Mouse (Mus musculus) embryonic facial prominence, embryonic 12.5 days (tissue): ENCODE measurements at regions not wholly inside any gene's neighbourhood (a gene's known extent, or its start where the extent isn't known, plus 50 kb on each side); places are given as distances from the start of the nearest gene placed in this dataset.

Source experiments
- ATAC-seq: fragments of 200-750 bp; cut with Nextera tagmentation; 2 replicates; pipeline ENCODE4 v1.8.0; 2017; ENCODE audit not compliant: insufficient number of reproducible peaks, insufficient read depth, low FRiP score, low TSS enrichment
- H3K27ac ChIP-seq: fragments of 300-500 bp; sonication (generic); 2 replicates; pipeline ENCODE4 v1.5.1; 2016; ENCODE audit warnings: mild to moderate bottlenecking
- H3K27me3 ChIP-seq: fragments of 300-500 bp; sonication (generic); 2 replicates; pipeline ENCODE4 v1.6.1; 2016; ENCODE audit warnings: mild to moderate bottlenecking, moderate library complexity
- H3K36me3 ChIP-seq: fragments of 300-500 bp; sonication (generic); 2 replicates; pipeline ENCODE4 v1.6.1; 2016; ENCODE audit warnings: mild to moderate bottlenecking
- H3K4me1 ChIP-seq: fragments of 300-500 bp; sonication (generic); 2 replicates; pipeline ENCODE4 v1.6.1; 2016
- H3K4me2 ChIP-seq: fragments of 300-500 bp; sonication (generic); replicated peaks from 2 replicates; pipeline ENCODE4 v1.6.1; 2016; ENCODE audit warnings: mild to moderate bottlenecking, moderate library complexity
- H3K4me3 ChIP-seq: fragments of 300-500 bp; sonication (generic); 2 replicates; pipeline ENCODE4 v1.5.1; 2016; ENCODE audit warnings: mild to moderate bottlenecking
- H3K9ac ChIP-seq: fragments of 300-500 bp; sonication (generic); 2 replicates; pipeline ENCODE4 v1.6.1; 2016; ENCODE audit warnings: mild to moderate bottlenecking, moderate library complexity
- H3K9me3 ChIP-seq: fragments of 300-500 bp; sonication (generic); 2 replicates; pipeline ENCODE4 v1.6.1; 2016; ENCODE audit warnings: mild to moderate bottlenecking, moderate library complexity
- WGBS: fragments of 180-500 bp; shearing (Covaris S2); methylation state at CpG from one replicate; pipeline ENCODE4 v1.1.7; 2016; 5-methylcytosine and 5-hydroxymethylcytosine counted together

GRCm38 (mm10) chr14:62187360-62187759 is 105.0 kb upstream of the Rnaseh2b start:
- Histone ChIP-seq H3K27me3 (no peaks in the 10 kb centered on the region), H3K9me3 (no peaks in the 10 kb centered on the region), H3K4me1 (peaks cover 5% of the 10 kb centered on the region; the same call in 1 of the 2 replicates), H3K4me3 (no peak overlapping the region), H3K4me2 (no peak overlapping the region), H3K9ac (no peak overlapping the region), H3K27ac (no peak overlapping the region), H3K36me3 (no peaks in the 10 kb centered on the region)
- ATAC-seq = no peak
- WGBS = 61% methylated on average over 11 of the region's 11 CpGs

DNA sequence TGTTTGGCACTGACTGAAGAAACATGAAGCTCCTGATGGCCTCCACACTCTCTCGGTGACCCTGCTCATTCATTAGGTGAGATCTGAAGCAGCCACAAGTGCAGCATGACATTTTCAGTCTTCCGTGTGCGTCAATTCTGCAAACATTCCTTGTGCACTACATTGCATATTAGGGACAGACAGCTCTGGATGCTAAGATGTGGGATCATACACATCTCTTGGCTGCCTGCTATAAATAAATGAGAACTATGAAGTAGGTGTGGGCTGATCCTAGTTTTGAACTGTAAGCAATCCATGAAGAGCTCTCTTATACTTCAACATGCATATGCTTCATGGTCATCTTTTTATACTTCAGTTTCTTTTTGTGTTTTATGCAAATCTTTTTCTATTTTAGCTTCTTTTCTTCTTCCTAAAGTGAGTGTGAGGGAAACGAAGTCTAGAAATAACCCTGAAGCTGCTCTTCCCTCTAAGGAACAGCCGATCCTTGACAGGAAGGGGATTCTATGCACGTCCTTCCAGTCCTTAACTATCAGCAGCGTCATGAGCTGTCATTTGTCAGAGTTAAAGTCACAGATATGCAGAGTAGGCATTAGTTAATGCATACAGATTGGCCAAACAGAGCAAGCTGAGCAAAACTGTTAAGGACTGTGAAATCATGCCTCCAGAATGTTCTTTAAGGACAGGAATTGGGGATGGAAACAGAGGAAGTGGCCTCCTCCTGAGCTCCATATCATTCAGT is 104.1 kb upstream of the Rnaseh2b start:
- WGBS = 74% methylated on average over 7 of the region's 7 CpGs
- Histone ChIP-seq H3K9me3 (no peaks in the 10 kb centered on the region), H3K27ac (no peak overlapping the region), H3K36me3 (no peaks in the 10 kb centered on the region), H3K4me2 (no peak overlapping the region), H3K4me1 (peaks cover 10% of the 10 kb centered on the region), H3K27me3 (no peaks in the 10 kb centered on the region), H3K9ac (no peak overlapping the region), H3K4me3 (no peak overlapping the region)
- no peak for ATAC-seq

- Histone ChIP-seq H3K4me2 (no peak overlapping the region), H3K9ac (no peak overlapping the region), H3K27me3 (no peaks in the 10 kb centered on the region), H3K36me3 (no peaks in the 10 kb centered on the region), H3K27ac (no peak overlapping the region), H3K9me3 (no peaks in the 10 kb centered on the region), H3K4me3 (no peak overlapping the region), H3K4me1 (peaks cover 15% of the 10 kb centered on the region)
- WGBS = 78% methylated on average over 2 of the region's 2 CpGs
- ATAC-seq = no peak
Observed at GRCm38 (mm10) chr14:62191624-62192023, 100.8 kb upstream of the Rnaseh2b start.

DNA sequence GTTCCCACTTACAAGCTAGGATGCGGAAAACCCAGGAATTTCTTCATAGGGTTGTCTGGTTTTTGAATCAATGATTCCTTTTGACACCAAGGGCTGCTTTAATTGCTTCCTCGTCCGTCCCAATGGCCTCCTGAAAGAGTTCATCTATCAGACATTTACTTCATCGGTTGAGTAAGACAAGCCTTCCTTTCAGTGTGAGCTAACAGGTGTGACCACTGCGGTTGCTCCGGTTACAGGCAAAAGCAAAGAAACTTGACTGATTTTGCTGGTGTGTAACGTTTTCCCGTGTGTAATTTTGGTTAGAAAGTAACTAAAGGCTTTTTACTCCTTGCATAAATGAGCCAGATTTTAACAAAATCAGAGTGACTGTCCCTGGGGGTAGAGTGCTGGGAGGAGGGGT is 99.6 kb upstream of the Rnaseh2b start:
- no peak overlapping the region for H3K4me3 ChIP-seq
- no peaks in the 10 kb centered on the region for H3K27me3 ChIP-seq
- 32% methylated on average over 8 of the region's 8 CpGs for WGBS
- H3K9ac ChIP-seq = no peak overlapping the region
- peaks cover 11% of the 10 kb centered on the region for H3K4me1 ChIP-seq
- H3K27ac ChIP-seq = peak overlapping the region; percentile 18
- H3K36me3 ChIP-seq = no peaks in the 10 kb centered on the region
- no peaks in the 10 kb centered on the region for H3K9me3 ChIP-seq
- H3K4me2 ChIP-seq = no peak overlapping the region
- ATAC-seq = no peak

- H3K4me3 ChIP-seq = no peak overlapping the region
- H3K4me2 ChIP-seq = no peak overlapping the region
- no peak for ATAC-seq
- no peaks in the 10 kb centered on the region for H3K27me3 ChIP-seq
- H3K36me3 ChIP-seq = no peaks in the 10 kb centered on the region
- WGBS = 42% methylated on average over 4 of the region's 4 CpGs
- H3K9ac ChIP-seq = no peak overlapping the region
- peak overlapping the region; percentile 18 for H3K27ac ChIP-seq
- H3K9me3 ChIP-seq = no peaks in the 10 kb centered on the region
- peaks cover 14% of the 10 kb centered on the region for H3K4me1 ChIP-seq
Observed at GRCm38 (mm10) chr14:62193371-62193770, 99.0 kb upstream of the Rnaseh2b start.

- 65% methylated on average over 4 of the region's 4 CpGs for WGBS
- Histone ChIP-seq H3K4me2 (no peak overlapping the region), H3K9ac (no peak overlapping the region), H3K36me3 (no peaks in the 10 kb centered on the region), H3K27ac (no peak overlapping the region), H3K27me3 (no peaks in the 10 kb centered on the region), H3K4me1 (peaks cover 14% of the 10 kb centered on the region), H3K4me3 (no peak overlapping the region), H3K9me3 (no peaks in the 10 kb centered on the region)
- no peak for ATAC-seq
Observed at GRCm38 (mm10) chr14:62196776-62197175, 95.6 kb upstream of the Rnaseh2b start.

GRCm38 (mm10) chr14:62198476-62199190 is 93.8 kb upstream of the Rnaseh2b start:
- Histone ChIP-seq H3K4me2 (no peak overlapping the region), H3K4me3 (no peak overlapping the region), H3K4me1 (peaks cover 6% of the 10 kb centered on the region; the same call in 1 of the 2 replicates), H3K27ac (no peak overlapping the region), H3K36me3 (no peaks in the 10 kb centered on the region), H3K27me3 (no peaks in the 10 kb centered on the region), H3K9me3 (no peaks in the 10 kb centered on the region), H3K9ac (no peak overlapping the region)
- WGBS = 32% methylated on average over 6 of the region's 6 CpGs
- ATAC-seq = no peak

DNA sequence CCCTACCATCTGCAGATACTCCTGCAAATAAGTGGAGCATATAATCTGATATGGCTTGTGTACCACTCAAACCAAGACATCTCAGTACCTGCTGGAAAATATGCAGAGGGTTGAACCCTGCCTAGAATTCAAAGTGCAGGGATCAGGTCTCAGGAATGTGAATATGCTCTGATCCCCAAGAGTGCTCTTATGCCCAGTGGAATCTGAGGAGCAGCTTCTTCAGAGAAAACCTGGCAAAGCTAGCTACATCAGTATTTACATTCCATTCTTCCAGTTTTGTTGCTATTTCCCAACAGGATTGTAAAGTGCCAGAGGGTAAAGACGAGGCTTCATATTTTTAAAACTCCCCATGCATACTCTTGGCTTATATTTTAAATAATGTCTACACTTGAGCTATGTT is 77.3 kb upstream of the Rnaseh2b start:
- Histone ChIP-seq H3K36me3 (no peaks in the 10 kb centered on the region), H3K9me3 (no peaks in the 10 kb centered on the region), H3K27ac (no peak overlapping the region), H3K4me3 (no peak overlapping the region), H3K27me3 (no peaks in the 10 kb centered on the region), H3K4me1 (no peaks in the 10 kb centered on the region), H3K9ac (no peak overlapping the region), H3K4me2 (no peak overlapping the region)
- ATAC-seq = no peak
- 74% methylated on average over 1 of the region's 1 CpGs for WGBS

DNA sequence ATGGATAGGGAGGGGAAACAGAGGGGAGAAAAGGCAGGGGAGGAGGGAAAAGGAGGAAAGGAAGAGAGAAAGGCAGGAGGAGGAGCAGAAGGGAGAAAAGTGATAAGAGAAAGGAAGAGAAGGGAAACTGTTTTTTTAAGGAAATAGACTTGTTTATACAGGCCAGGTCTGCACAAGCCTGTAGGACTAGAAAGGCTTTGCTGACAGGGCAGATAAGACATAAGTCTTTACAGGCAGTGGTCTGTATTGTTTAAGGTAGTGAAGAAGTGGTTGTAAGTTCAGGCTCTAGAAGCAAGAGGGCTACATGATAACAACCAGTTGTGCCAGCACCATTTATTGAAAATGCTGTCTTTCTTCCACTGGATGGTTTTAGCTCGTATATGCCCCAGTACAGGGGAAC is 75.4 kb upstream of the Rnaseh2b start:
- Histone ChIP-seq H3K27ac (no peak overlapping the region), H3K36me3 (no peaks in the 10 kb centered on the region), H3K9me3 (no peaks in the 10 kb centered on the region), H3K4me3 (no peak overlapping the region), H3K4me1 (no peaks in the 10 kb centered on the region), H3K9ac (no peak overlapping the region), H3K4me2 (no peak overlapping the region), H3K27me3 (no peaks in the 10 kb centered on the region)
- no peak for ATAC-seq
- 88% methylated on average over 1 of the region's 1 CpGs for WGBS

GRCm38 (mm10) chr14:62217971-62218370 is 74.4 kb upstream of the Rnaseh2b start:
- no peak overlapping the region for H3K4me3 ChIP-seq
- H3K4me1 ChIP-seq = no peaks in the 10 kb centered on the region
- H3K27me3 ChIP-seq = no peaks in the 10 kb centered on the region
- ATAC-seq = no peak
- no peaks in the 10 kb centered on the region for H3K36me3 ChIP-seq
- WGBS = 67% methylated on average over 2 of the region's 2 CpGs
- no peak overlapping the region for H3K9ac ChIP-seq
- H3K27ac ChIP-seq = no peak overlapping the region
- no peak overlapping the region for H3K4me2 ChIP-seq
- H3K9me3 ChIP-seq = no peaks in the 10 kb centered on the region

GRCm38 (mm10) chr14:62218716-62219115 is 73.7 kb upstream of the Rnaseh2b start:
- Histone ChIP-seq H3K9ac (no peak overlapping the region), H3K4me1 (no peaks in the 10 kb centered on the region), H3K4me2 (no peak overlapping the region), H3K36me3 (no peaks in the 10 kb centered on the region), H3K4me3 (no peak overlapping the region), H3K9me3 (no peaks in the 10 kb centered on the region), H3K27me3 (no peaks in the 10 kb centered on the region), H3K27ac (no peak overlapping the region)
- 51% methylated on average over 2 of the region's 2 CpGs for WGBS
- ATAC-seq = no peak

DNA sequence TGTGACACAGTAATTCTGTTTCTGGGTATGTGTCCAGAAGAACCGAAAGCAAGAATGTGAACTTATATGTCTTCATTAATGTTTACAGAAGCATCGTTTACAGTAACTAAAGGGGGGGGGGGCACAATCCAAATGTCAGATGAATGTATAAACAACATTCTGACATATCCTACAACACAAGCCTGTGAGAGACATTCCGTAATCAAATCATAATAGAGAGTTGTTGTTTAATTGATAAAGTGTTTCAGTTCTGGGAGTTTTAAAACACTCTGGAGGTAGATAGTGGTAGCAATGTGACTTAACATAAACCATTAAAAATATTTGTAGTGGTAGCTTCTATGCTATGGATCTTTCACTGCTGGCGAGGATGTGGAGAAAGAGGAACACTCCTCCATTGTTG is 71.6 kb upstream of the Rnaseh2b start:
- Histone ChIP-seq H3K27me3 (no peaks in the 10 kb centered on the region), H3K36me3 (no peaks in the 10 kb centered on the region), H3K4me2 (no peak overlapping the region), H3K27ac (no peak overlapping the region), H3K4me1 (no peaks in the 10 kb centered on the region), H3K4me3 (no peak overlapping the region), H3K9ac (no peak overlapping the region), H3K9me3 (no peaks in the 10 kb centered on the region)
- WGBS = 87% methylated on average over 4 of the region's 4 CpGs
- ATAC-seq = no peak
